Mouse (Mus musculus): Measurements from ENCODE around the gene Lekr1. TPM values are rescaled to one million over a fixed set of nuclear protein-coding genes. Genes with fewer than 3 reads are reported as not detected.

Lekr1 gene
- total and polyA plus RNA-seq, 2 experiments from 2014 or later: 5.6 to 9.1 TPM

- TF ChIP-seq CTCF (IDR thresholded peaks at IDR 0.05; ENCODE audit: low read depth): no peak
- no peak for TF ChIP-seq EP300 (IDR thresholded peaks at IDR 0.05; ENCODE audit: low read depth)
- DNase-seq (ENCODE audit: low spot score): no peak
- Histone ChIP-seq H3K9me3 (replicated peaks; ENCODE audit: control insufficient read depth, low read length) (no peaks in the 10 kb centered on the region), H3K9ac (replicated peaks; ENCODE audit: low read depth, low read length) (no peak overlapping the region), H3K4me2 (ENCODE audit: low read depth, low read length) (no peak overlapping the region), H3K36me3 (replicated peaks; ENCODE audit: control insufficient read depth, insufficient read depth, low read length) (no peaks in the 10 kb centered on the region), H3K27ac (ENCODE audit: low read depth) (no peak overlapping the region), H3K4me1 (ENCODE audit: control insufficient read depth, insufficient read depth) (no peaks in the 10 kb centered on the region), H3K4me3 (ENCODE audit: low read depth, low read length) (no peak overlapping the region), H3K27me3 (ENCODE audit: control insufficient read depth, insufficient read depth, low read length) (no peaks in the 10 kb centered on the region)
- no peak for ATAC-seq (ENCODE audit: insufficient read depth, low read depth)
- 83% methylated on average over 8 of the region's 8 CpGs for WGBS
These were observed 18.4 kb upstream of the Lekr1 start for GRCm38 (mm10) chr3:65647592-65647991.

GRCm38 (mm10) chr3:65648913-65649312, 17.1 kb upstream of the Lekr1 start:
- WGBS: 20% methylated on average over 1 of the region's 1 CpGs
- H3K4me3 ChIP-seq (ENCODE audit: low read depth, low read length): no peak overlapping the region
- no peak overlapping the region for H3K27ac ChIP-seq (ENCODE audit: low read depth)
- H3K9me3 ChIP-seq (replicated peaks; ENCODE audit: control insufficient read depth, low read length): no peaks in the 10 kb centered on the region
- no peak for TF ChIP-seq CTCF (IDR thresholded peaks at IDR 0.05; ENCODE audit: low read depth)
- no peak for TF ChIP-seq EP300 (IDR thresholded peaks at IDR 0.05; ENCODE audit: low read depth)
- ATAC-seq (ENCODE audit: insufficient read depth, low read depth) (no peak), DNase-seq (ENCODE audit: low spot score) (no peak)
- no peaks in the 10 kb centered on the region for H3K36me3 ChIP-seq (replicated peaks; ENCODE audit: control insufficient read depth, insufficient read depth, low read length)
- no peak overlapping the region for H3K4me2 ChIP-seq (ENCODE audit: low read depth, low read length)
- no peaks in the 10 kb centered on the region for H3K27me3 ChIP-seq (ENCODE audit: control insufficient read depth, insufficient read depth, low read length)
- no peak overlapping the region for H3K9ac ChIP-seq (replicated peaks; ENCODE audit: low read depth, low read length)
- H3K4me1 ChIP-seq (ENCODE audit: control insufficient read depth, insufficient read depth): no peaks in the 10 kb centered on the region

GRCm38 (mm10) chr3:65650156-65650815, 15.7 kb upstream of the Lekr1 start:
- Histone ChIP-seq H3K27me3 (ENCODE audit: control insufficient read depth, insufficient read depth, low read length) (no peaks in the 10 kb centered on the region), H3K27ac (ENCODE audit: low read depth) (no peak overlapping the region; the same call in 1 of the 2 replicates), H3K4me3 (ENCODE audit: low read depth, low read length) (no peak overlapping the region), H3K4me2 (ENCODE audit: low read depth, low read length) (no peak overlapping the region), H3K9ac (replicated peaks; ENCODE audit: low read depth, low read length) (no peak overlapping the region), H3K9me3 (replicated peaks; ENCODE audit: control insufficient read depth, low read length) (no peaks in the 10 kb centered on the region), H3K36me3 (replicated peaks; ENCODE audit: control insufficient read depth, insufficient read depth, low read length) (no peaks in the 10 kb centered on the region), H3K4me1 (ENCODE audit: control insufficient read depth, insufficient read depth) (no peaks in the 10 kb centered on the region)
- ATAC-seq (ENCODE audit: insufficient read depth, low read depth): no peak
- TF ChIP-seq CTCF (IDR thresholded peaks at IDR 0.05; ENCODE audit: low read depth) (no peak), EP300 (IDR thresholded peaks at IDR 0.05; ENCODE audit: low read depth) (no peak)
- DNase-seq (ENCODE audit: low spot score): no peak
- WGBS: 63% methylated on average over 7 of the region's 7 CpGs

GRCm38 (mm10) chr3:65654541-65655206, 11.4 kb upstream of the Lekr1 start:
- 61% methylated on average over 10 of the region's 10 CpGs for WGBS
- ATAC-seq (ENCODE audit: insufficient read depth, low read depth) (no peak), DNase-seq (ENCODE audit: low spot score) (no peak)

GRCm38 (mm10) chr3:65656451-65656850, 9.6 kb upstream of the Lekr1 start:
- Histone ChIP-seq H3K27me3 (ENCODE audit: control insufficient read depth, insufficient read depth, low read length) (no peaks in the 10 kb centered on the region), H3K27ac (ENCODE audit: low read depth) (no peak overlapping the region), H3K4me3 (ENCODE audit: low read depth, low read length) (no peak overlapping the region), H3K36me3 (replicated peaks; ENCODE audit: control insufficient read depth, insufficient read depth, low read length) (no peaks in the 10 kb centered on the region), H3K4me2 (ENCODE audit: low read depth, low read length) (no peak overlapping the region), H3K4me1 (ENCODE audit: control insufficient read depth, insufficient read depth) (no peaks in the 10 kb centered on the region), H3K9ac (replicated peaks; ENCODE audit: low read depth, low read length) (no peak overlapping the region), H3K9me3 (replicated peaks; ENCODE audit: control insufficient read depth, low read length) (no peaks in the 10 kb centered on the region)
- TF ChIP-seq CTCF (IDR thresholded peaks at IDR 0.05; ENCODE audit: low read depth) (no peak), EP300 (IDR thresholded peaks at IDR 0.05; ENCODE audit: low read depth) (no peak)
- DNase-seq (ENCODE audit: low spot score) (no peak), ATAC-seq (ENCODE audit: insufficient read depth, low read depth) (no peak)
- 81% methylated on average over 7 of the region's 7 CpGs for WGBS

More at GRCm38 (mm10) chr3:65654541-65655206, 11.4 kb upstream of the Lekr1 start:
- Histone ChIP-seq H3K4me3 (ENCODE audit: low read depth, low read length) (no peak overlapping the region), H3K4me2 (ENCODE audit: low read depth, low read length) (no peak overlapping the region), H3K9me3 (replicated peaks; ENCODE audit: control insufficient read depth, low read length) (no peaks in the 10 kb centered on the region), H3K4me1 (ENCODE audit: control insufficient read depth, insufficient read depth) (no peaks in the 10 kb centered on the region), H3K27ac (ENCODE audit: low read depth) (no peak overlapping the region), H3K36me3 (replicated peaks; ENCODE audit: control insufficient read depth, insufficient read depth, low read length) (no peaks in the 10 kb centered on the region), H3K9ac (replicated peaks; ENCODE audit: low read depth, low read length) (no peak overlapping the region), H3K27me3 (ENCODE audit: control insufficient read depth, insufficient read depth, low read length) (no peaks in the 10 kb centered on the region)
- TF ChIP-seq CTCF (IDR thresholded peaks at IDR 0.05; ENCODE audit: low read depth) (no peak), EP300 (IDR thresholded peaks at IDR 0.05; ENCODE audit: low read depth) (no peak)

All from heart, postnatal 0 days (tissue).